Mouse (Mus musculus) hindbrain, embryonic 15.5 days (tissue): ENCODE measurements around the gene Pptc7. TPM values are rescaled to one million over a fixed set of nuclear protein-coding genes. Genes with fewer than 3 reads are reported as not detected.

Source experiments
- ATAC-seq: fragments of 200-750 bp; cut with Nextera tagmentation; 2 replicates; pipeline ENCODE4 v1.8.0; 2017; ENCODE audit warnings: low read depth, moderate number of reproducible peaks, moderate TSS enrichment; ENCODE audit not compliant: low FRiP score
- H3K27ac ChIP-seq: fragments of 300-500 bp; sonication (generic); replicated peaks from 2 replicates; pipeline ENCODE4 v1.5.1; 2015; ENCODE audit warnings: mild to moderate bottlenecking, inconsistent platforms
- H3K27me3 ChIP-seq: fragments of 300-500 bp; sonication (generic); 2 replicates; pipeline ENCODE4 v1.6.1; 2015; ENCODE audit warnings: control low read depth, inconsistent platforms
- H3K36me3 ChIP-seq: fragments of 300-500 bp; sonication (generic); 2 replicates; pipeline ENCODE4 v1.6.1; 2015; ENCODE audit warnings: control low read depth, inconsistent platforms
- H3K4me1 ChIP-seq: fragments of 300-500 bp; sonication (generic); replicated peaks from 2 replicates; pipeline ENCODE4 v1.6.1; 2015; ENCODE audit warnings: control low read depth, inconsistent platforms
- H3K4me2 ChIP-seq: fragments of 300-500 bp; sonication (generic); 2 replicates; pipeline ENCODE4 v1.6.1; 2015; ENCODE audit warnings: moderate library complexity, mild to moderate bottlenecking, inconsistent platforms
- H3K4me3 ChIP-seq: fragments of 300-500 bp; sonication (generic); 2 replicates; pipeline ENCODE4 v1.5.1; 2015; ENCODE audit warnings: mild to moderate bottlenecking, inconsistent platforms
- H3K9ac ChIP-seq: fragments of 300-500 bp; sonication (generic); 2 replicates; pipeline ENCODE4 v1.6.1; 2015; ENCODE audit warnings: inconsistent platforms
- H3K9me3 ChIP-seq: fragments of 300-500 bp; sonication (generic); 2 replicates; pipeline ENCODE4 v1.6.1; 2016; ENCODE audit warnings: control low read depth, inconsistent platforms
- WGBS: fragments of 180-500 bp; shearing (Covaris S2); methylation state at CpG from one replicate; pipeline ENCODE4 v1.1.7; 2015; 5-methylcytosine and 5-hydroxymethylcytosine counted together
- polyA plus RNA-seq: library from polyadenylated mRNA; unstranded; fragments of >200 nt; fragmentation: Nextera tagmentation; extraction: Ambion mirVana; gene quantifications from 2 replicates; pipeline ENCODE4 v1.2.1, GENCODE M21; 2015

Gene Pptc7
- polyA plus RNA-seq, 1 experiment from 2014 or later, result 8.1 TPM

GRCm38 (mm10) chr5:122288147-122288811 is 4.1 kb downstream of the Pptc7 start:
- H3K27ac ChIP-seq, result no peak overlapping the region
- H3K9ac ChIP-seq, result no peak overlapping the region
- ATAC-seq, result no peak
- H3K4me3 ChIP-seq, result no peak overlapping the region
- H3K27me3 ChIP-seq, result no peaks in the 10 kb centered on the region
- H3K36me3 ChIP-seq, result 0 out of 2 replicates have a peak, but pooled peaks cover 2% of the 10 kb centered on the region
- peaks cover 22% of the 10 kb centered on the region for H3K4me1 ChIP-seq
- 95% methylated on average over 4 of the region's 4 CpGs for WGBS
- no peak overlapping the region for H3K4me2 ChIP-seq
- no peaks in the 10 kb centered on the region for H3K9me3 ChIP-seq

GRCm38 (mm10) chr5:122291149-122291548 is 7.0 kb downstream of the Pptc7 start:
- ATAC-seq, result no peak
- 66% methylated on average over 6 of the region's 6 CpGs for WGBS
- no peak overlapping the region for H3K27ac ChIP-seq
- H3K4me2 ChIP-seq, result no peak overlapping the region
- H3K27me3 ChIP-seq, result no peaks in the 10 kb centered on the region
- H3K9me3 ChIP-seq, result no peaks in the 10 kb centered on the region
- H3K4me3 ChIP-seq, result no peak overlapping the region
- H3K9ac ChIP-seq, result no peak overlapping the region
- 0 out of 2 replicates have a peak, but pooled peaks cover 2% of the 10 kb centered on the region for H3K36me3 ChIP-seq
- H3K4me1 ChIP-seq, result peaks cover 34% of the 10 kb centered on the region

GRCm38 (mm10) chr5:122291553-122292339 is 7.6 kb downstream of the Pptc7 start:
- H3K9me3 ChIP-seq, result no peaks in the 10 kb centered on the region
- H3K9ac ChIP-seq, result no peak overlapping the region
- ATAC-seq, result no peak
- 0 out of 2 replicates have a peak, but pooled peaks cover 2% of the 10 kb centered on the region for H3K36me3 ChIP-seq
- H3K27me3 ChIP-seq, result no peaks in the 10 kb centered on the region
- H3K4me1 ChIP-seq, result peaks cover 30% of the 10 kb centered on the region
- H3K4me2 ChIP-seq, result no peak overlapping the region
- no peak overlapping the region for H3K27ac ChIP-seq
- 71% methylated on average over 17 of the region's 17 CpGs for WGBS
- H3K4me3 ChIP-seq, result no peak overlapping the region

- Histone ChIP-seq H3K4me3 (no peak overlapping the region), H3K4me1 (peaks cover 30% of the 10 kb centered on the region), H3K9ac (no peak overlapping the region), H3K36me3 (0 out of 2 replicates have a peak, but pooled peaks cover 2% of the 10 kb centered on the region), H3K4me2 (no peak overlapping the region), H3K27ac (no peak overlapping the region), H3K27me3 (no peaks in the 10 kb centered on the region), H3K9me3 (no peaks in the 10 kb centered on the region)
- ATAC-seq, result no peak
- 78% methylated on average over 6 of the region's 6 CpGs for WGBS
Observed at GRCm38 (mm10) chr5:122293131-122293530, 9.0 kb downstream of the Pptc7 start.

- Histone ChIP-seq H3K27ac (no peak overlapping the region), H3K36me3 (no peaks in the 10 kb centered on the region)
- 31% methylated on average over 3 of the region's 3 CpGs for WGBS
Observed at GRCm38 (mm10) chr5:122294219-122294735, 10.1 kb downstream of the Pptc7 start.

GRCm38 (mm10) chr5:122295113-122295935 is 11.2 kb downstream of the Pptc7 start:
- Histone ChIP-seq H3K9ac (no peak overlapping the region), H3K36me3 (no peaks in the 10 kb centered on the region)

More at GRCm38 (mm10) chr5:122294219-122294735, 10.1 kb downstream of the Pptc7 start:
- Histone ChIP-seq H3K4me3 (no peak overlapping the region), H3K4me1 (peaks cover 30% of the 10 kb centered on the region), H3K27me3 (no peaks in the 10 kb centered on the region), H3K9ac (no peak overlapping the region), H3K4me2 (no peak overlapping the region), H3K9me3 (no peaks in the 10 kb centered on the region)
- ATAC-seq, result no peak

GRCm38 (mm10) chr5:122300071-122300518 is 15.9 kb downstream of the Pptc7 start:
- H3K36me3 ChIP-seq, result no peaks in the 10 kb centered on the region
- whole genome bisulfite sequencing, result 82% methylated on average over 6 of the region's 6 CpGs
- no peak overlapping the region for H3K4me3 ChIP-seq
- H3K9ac ChIP-seq, result no peak overlapping the region
- peaks cover 36% of the 10 kb centered on the region for H3K4me1 ChIP-seq
- no peak overlapping the region for H3K27ac ChIP-seq
- no peak overlapping the region for H3K4me2 ChIP-seq
- no peak for ATAC-seq
- no peaks in the 10 kb centered on the region for H3K27me3 ChIP-seq
- H3K9me3 ChIP-seq, result no peaks in the 10 kb centered on the region

More at GRCm38 (mm10) chr5:122295113-122295935, 11.2 kb downstream of the Pptc7 start:
- Histone ChIP-seq H3K9me3 (no peaks in the 10 kb centered on the region), H3K4me1 (peaks cover 32% of the 10 kb centered on the region), H3K4me3 (no peak overlapping the region), H3K4me2 (no peak overlapping the region), H3K27ac (no peak overlapping the region), H3K27me3 (no peaks in the 10 kb centered on the region)
- 66% methylated on average over 14 of the region's 14 CpGs for WGBS
- 0 out of 2 replicates have a peak, but pooled peaks have one; percentile 8 for ATAC-seq

- H3K9me3 ChIP-seq, result no peaks in the 10 kb centered on the region
- no peak overlapping the region for H3K9ac ChIP-seq
- H3K27ac ChIP-seq, result no peak overlapping the region
- H3K4me1 ChIP-seq, result peaks cover 30% of the 10 kb centered on the region
- 76% methylated on average over 17 of the region's 17 CpGs for WGBS
- no peak for ATAC-seq
- no peaks in the 10 kb centered on the region for H3K36me3 ChIP-seq
- no peak overlapping the region for H3K4me3 ChIP-seq
- no peaks in the 10 kb centered on the region for H3K27me3 ChIP-seq
- no peak overlapping the region for H3K4me2 ChIP-seq
Observed at GRCm38 (mm10) chr5:122302810-122303745, 18.9 kb downstream of the Pptc7 start.

- Histone ChIP-seq H3K4me1 (peaks cover 30% of the 10 kb centered on the region), H3K27ac (no peak overlapping the region), H3K9me3 (no peaks in the 10 kb centered on the region), H3K27me3 (no peaks in the 10 kb centered on the region), H3K4me2 (no peak overlapping the region), H3K36me3 (peaks cover 3% of the 10 kb centered on the region; the same call in 1 of the 2 replicates), H3K4me3 (no peak overlapping the region), H3K9ac (no peak overlapping the region)
- no peak for ATAC-seq
- WGBS, result 88% methylated on average over 7 of the region's 7 CpGs
Observed at GRCm38 (mm10) chr5:122303937-122304336, 19.8 kb downstream of the Pptc7 start.

- Histone ChIP-seq H3K36me3 (peaks cover 6% of the 10 kb centered on the region; the same call in 1 of the 2 replicates), H3K27ac (no peak overlapping the region), H3K9ac (no peak overlapping the region), H3K4me3 (no peak overlapping the region), H3K27me3 (no peaks in the 10 kb centered on the region), H3K4me1 (peaks cover 30% of the 10 kb centered on the region), H3K4me2 (no peak overlapping the region), H3K9me3 (no peaks in the 10 kb centered on the region)
- no peak for ATAC-seq
- 77% methylated on average over 6 of the region's 6 CpGs for WGBS
Observed at GRCm38 (mm10) chr5:122304541-122304940, 20.4 kb downstream of the Pptc7 start.
